Mouse (Mus musculus) urinary bladder, postnatal 4 days (tissue): ENCODE data around the gene Pdcd6ip.
A peak's percentile ranks its signal among the peaks of the same experiment; 100 is the strongest.
"Not testable (repeated sequence)": the region's sequence is repeated elsewhere in the genome, so short reads cannot be mapped to it uniquely, and the experiment has no call there.

Experiments used
- DNase-seq, 2 experiments: peaks; one replicate each; pipeline ENCODE4 v3.0.0; 2021 to 2022; ENCODE audit warnings: low spot score in 2 of 2

Pdcd6ip gene

DNA sequence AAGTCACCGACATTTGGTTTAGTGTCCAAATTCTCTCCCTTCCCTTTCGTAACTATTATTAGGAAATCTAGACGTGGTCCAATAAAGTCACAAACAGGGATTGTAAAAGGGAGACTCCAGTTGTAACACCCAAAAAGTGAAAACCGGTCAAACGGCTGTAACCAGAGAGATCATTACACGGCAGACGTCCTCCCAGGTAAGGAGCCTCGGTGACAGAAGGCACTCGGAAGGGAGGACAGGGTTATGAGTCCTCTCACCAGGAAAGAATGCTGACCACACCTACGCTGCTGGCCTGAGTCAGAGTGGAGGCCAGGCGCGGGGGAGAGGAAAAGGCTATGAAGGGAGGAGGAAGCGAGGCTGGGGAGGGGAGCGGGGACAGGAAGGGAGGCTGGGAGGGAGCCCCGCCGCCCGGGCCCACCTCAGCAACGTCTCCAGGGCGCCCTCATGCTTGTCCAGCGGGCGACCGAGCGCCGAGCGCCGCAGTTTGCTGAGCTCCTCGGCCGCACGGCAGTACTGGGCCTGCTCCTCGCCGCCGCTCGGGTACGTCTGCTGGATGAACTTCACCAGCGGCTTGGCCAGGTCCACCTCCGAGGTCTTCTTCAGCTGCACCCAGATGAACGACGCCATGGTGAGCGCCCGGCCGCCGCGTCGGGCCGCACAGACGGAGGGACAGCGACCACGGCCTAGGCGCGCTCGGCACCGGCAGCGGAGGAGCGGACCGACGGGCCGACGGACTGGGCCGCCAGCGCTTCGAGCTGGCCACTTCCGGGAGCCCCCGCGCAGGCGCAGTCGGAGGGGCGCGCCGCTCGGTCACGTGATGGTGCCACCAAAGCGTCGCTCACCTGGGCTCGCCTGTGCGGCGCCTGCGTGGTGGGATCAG is at the start of gene Pdcd6ip:
TSS of gene Pdcd6ip (minus strand) at position 779 of the 880 bp plus-strand sequence.
- DNase-seq: peak; percentile 90 to 93

DNA sequence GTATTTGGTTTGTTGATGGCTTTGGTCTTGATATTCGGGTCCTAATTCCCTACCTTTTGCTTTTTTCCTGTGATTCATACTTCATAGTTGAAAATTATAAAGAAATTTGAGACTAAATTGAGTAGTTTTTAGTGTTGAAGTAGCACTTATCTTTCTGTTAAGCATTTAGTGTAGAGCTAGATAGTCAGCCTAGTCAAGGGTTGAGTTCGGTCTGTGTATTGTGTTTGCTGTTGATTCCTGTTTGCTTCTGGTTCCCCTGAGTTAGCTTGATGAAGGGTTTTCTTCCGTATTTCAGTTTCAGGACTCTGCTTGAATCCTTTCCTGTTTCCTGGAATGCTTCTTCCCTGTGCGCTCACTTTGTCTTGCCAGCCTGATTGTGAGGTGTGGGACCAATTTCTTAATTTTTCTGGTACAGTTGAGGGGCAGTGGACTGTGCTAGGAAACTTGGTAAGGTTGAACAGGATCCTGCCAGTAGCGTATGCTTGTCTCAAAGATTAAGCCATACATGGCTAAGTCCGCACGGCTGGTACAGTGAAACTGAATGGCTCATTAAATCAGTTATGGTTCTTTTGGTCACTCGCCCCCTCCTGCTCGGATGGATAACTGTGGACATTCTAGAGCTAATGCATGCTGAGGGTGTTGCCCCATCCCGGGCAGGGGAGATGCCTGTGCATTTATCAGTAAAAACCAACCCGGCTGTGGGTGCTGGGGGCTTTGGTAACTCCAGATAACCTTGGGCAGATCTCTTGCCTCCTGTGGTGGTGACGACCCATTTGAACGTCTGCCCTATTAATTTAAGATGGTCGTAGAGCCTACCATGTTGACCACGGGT is 48.0 kb upstream of the Pdcd6ip start:
- DNase-seq: no peak

DNA sequence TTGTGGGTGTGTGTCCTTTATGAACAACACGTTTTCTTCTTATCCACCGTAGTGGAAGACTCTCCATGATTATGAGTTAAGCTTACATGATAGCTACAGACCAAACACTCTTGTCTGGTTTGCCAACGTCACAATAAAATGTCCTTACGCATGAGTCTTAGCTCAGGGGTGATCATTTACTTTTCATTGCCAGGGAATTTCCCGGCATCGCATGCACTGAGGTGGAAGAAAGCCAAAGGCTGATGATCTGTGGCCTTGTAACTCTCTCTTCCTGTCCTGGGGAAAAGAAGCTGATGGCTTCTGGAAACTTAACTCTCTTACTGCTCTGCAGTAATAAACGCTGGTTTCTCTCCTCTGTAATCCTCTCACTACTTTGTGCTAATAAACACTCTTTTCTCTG is 41.3 kb upstream of the Pdcd6ip start:
- DNase-seq: no peak

DNA sequence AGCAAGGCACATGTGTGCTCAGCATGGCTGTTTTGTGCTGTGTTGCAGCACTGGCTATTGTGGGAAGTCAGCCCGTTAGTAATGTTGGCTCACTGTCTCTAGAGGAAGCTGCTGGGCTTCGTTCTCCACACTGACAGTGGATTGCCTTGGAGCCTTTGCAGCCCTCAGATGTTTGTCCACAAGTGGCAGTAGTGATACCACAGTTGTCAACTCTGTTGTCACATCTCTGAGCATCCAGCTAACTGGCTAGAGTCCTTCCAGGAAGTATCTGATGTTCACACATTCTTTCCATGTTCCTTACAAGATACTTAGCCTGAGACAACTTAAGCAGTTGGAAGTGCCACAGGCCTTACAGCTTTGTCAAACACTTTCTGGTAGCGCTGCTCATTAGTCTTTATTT is 35.2 kb upstream of the Pdcd6ip start:
- no peak for DNase-seq

DNA sequence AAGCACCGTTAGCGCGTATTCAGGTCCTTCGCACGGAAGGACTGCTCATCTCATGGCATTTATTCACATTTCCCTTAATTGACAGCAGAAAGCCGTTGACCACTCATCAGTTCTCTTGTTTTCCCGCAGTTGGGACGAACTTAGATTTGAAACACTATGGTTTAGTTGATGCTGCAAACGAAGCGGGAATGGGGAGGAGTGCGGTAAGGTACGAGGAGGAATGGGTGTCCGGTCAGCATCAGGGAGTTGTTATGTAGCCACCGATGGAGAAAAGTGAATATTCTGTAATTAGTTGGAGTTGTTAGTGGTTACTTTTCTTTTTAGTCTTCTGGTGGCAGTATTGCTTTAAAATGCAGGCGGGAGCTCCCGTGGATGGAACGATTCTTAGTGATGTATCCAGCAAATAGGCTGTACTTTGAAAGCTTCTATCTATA is 34.3 kb upstream of the Pdcd6ip start:
- no peak for DNase-seq

DNA sequence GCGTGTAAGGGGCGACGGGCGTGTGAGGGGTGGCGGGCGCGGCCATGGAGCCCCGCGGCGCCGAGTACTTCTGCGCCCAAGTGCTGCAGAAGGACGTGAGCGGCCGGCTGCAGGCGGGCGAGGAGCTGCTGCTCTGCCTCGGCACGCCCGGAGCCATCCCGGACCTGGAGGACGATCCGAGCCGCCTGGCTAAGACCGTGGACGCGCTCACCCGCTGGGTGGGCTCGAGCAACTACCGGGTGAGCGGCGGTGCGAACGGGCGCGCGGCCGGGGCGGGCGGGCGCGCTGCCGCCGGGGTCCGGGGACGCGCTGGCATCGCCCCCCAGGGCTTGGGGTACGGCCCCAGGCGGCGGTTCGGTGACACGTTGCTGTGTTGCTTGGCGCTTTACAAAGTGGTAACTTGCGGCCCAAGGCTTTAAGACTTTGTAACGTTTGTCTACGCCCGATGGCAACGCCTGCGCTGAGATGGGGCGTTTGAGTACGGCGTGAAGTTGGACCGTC is 33.6 kb upstream of the Pdcd6ip start:
- DNase-seq: peak in 1 of 2 experiments; percentile 52

DNA sequence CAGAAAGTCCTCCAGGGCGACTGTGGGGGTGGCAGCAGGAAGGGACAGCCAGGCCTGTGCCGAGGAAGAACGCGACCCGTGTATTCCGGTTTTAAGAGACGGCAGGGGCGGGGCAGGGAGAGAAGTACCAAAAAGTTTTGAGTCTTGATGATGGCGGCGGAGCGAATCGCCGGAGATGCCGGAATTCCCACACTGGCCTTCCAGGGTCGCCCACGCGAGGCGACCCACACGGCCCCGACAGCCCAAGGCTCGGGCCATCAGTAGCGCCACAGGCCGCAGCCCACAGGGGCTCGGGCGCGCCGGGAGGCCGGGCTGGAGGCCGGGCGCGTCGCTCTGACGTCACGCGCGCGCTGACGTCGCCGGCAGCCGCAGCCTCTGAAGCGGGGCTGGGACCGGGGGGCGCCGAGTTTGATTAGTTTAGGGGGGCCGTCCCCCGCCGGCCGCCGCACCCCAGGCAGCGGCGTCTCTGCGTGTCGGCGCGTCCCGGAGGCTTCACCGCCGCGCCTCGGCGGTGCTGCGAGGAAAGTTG is 33.1 kb upstream of the Pdcd6ip start, which contains the start of gene Clasp2:
TSS of gene Clasp2 (plus strand) at position 366 of the 529 bp plus-strand sequence.
- peak; percentile 74 to 76 for DNase-seq

DNA sequence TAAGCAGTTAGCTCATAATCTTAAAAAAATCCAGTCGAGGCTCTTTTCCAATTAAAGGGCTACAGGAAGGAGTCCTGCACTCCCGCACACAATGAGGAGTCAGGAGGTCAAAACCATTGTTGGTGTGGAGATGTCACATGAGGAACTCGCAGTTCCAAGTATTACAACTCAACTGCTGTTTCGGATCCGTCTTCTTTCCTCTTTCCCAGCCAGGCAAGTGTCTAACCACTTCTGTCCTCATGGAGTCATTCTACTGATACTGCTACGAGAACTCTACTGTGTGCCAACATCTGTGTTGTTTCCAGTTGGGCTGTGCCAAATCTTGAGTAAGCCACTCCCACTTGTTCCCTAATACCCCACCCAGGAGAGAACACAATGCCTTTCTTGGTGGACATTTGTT is 30.9 kb upstream of the Pdcd6ip start:
- DNase-seq: no peak

DNA sequence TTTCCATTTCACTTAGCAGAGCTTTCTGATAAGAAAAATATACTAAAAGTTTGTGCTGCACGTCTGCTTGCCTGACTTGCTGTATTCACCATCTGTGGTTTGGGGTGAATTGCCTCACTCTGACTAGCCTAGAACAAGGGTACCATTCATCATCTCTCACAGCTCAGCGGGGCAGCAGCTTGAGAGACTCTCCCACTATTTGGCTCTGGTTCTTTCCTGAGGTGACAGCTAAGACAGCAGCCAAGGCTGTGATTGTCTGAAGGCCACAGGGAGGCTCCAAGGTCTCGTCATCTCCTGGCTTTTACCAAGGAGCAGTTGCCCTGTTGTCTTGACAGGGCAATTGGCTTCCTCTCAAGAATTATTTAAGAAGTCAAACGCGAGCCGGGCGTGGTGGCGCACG is 30.0 kb upstream of the Pdcd6ip start:
- no peak for DNase-seq

DNA sequence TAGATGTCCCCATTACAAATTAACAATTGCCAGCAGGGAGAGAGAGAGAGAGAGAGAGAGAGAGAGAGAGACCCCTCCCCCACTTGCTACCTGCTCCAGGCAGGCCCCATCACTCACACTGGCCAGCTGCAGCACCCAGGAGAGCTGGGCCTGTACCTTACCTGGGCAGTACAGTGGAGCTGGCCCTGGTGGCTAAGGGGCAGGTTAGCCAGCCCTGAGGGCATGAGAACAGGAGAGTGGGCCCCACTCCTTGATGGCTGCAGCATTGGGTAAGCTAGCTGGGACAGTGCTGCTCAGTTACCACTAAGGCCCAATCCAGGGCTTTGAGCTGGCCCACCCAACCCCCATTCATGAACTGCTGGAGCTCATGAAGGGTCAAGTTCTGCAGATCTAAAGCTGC is 27.9 kb upstream of the Pdcd6ip start:
- DNase-seq: no peak

DNA sequence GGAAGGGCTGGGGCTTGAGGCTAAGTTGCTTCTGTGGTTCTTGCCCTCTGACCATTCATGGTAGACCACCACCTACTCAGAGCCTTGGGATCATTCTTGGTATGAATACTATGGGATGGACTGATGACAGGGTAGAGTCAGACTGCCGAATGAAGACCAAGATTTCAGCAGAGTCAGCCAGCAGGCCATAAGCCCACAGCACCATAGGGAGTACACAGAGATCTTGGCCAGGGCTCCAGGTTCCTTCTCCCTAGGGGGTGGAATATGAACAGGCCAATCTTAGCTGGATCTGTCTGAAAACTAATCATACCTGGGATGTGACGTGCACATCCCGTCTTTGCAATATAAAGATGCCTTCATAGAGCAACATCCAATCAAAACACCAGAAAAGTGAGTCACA is 23.5 kb upstream of the Pdcd6ip start:
- DNase-seq: no peak

DNA sequence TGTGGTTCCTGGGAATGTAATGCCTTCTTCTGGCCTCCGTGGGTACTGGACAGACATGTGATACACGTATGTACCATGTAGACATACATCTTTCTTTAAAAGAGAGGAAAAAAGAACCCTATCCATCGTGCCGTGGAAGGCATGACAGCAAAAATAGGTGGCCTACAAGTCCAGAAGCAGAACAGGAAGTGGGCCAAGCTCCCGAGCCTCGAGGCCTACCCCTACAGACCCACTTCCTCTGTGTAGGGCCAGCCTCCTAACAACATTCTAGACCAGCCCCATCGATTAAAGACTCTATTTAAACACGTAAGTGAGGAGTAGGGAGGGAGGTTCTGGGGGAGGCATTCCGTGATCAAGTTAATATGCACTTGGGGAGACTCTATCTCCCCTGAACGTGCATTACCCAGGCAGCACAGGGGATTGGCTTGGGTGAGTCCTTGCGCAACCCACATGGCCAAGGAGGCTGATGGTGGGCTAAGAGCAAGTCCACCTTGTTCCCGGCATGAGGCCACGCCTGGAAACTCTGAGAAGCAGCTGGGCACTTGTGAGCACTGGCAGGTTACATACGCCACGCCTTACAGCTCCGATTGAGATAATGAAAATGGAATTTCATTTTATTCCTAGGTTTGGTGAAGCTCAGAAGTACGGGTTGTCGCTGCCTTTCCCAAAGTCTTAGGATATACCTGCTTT is 19.1 kb upstream of the Pdcd6ip start:
- no peak for DNase-seq

DNA sequence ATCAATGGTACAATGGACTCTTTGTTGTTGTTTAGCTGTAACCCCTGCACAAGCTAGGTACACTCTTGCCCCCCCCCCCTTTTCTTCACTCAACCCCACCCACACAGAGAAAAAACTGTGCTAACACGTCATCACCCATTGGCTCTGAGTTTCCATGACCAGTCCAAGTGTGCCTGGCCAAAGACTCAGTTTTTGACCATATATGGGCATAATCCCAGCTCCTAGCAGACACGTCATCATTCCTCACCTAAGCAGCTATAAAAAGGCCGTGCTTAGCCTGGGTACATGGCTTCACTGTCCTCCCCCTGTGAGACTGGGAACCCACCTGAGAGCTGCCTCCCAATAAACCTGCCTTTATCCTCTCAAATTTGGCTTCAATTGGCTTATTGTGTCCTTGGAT is 18.1 kb upstream of the Pdcd6ip start:
- DNase-seq: no peak

DNA sequence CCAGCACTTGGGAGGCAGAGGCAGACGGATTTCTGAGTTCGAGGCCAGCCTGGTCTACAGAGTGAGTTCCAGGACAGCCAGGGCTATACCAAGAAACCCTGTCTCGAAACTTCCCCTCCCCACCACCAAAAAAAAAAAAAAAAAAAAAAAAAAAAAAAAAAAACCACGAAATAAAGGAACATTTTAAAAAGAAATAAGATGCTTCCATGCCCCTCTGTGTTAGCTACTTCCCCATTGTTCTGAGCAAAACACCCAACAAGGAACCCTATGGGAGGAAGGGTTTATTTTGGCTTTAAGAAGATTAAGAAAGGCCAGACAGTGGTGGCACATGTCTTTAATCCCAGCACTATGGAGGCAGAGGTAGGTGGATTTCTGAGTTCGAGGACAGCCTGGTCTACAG is 17.6 kb upstream of the Pdcd6ip start:
- DNase-seq: not testable (repeated sequence)

DNA sequence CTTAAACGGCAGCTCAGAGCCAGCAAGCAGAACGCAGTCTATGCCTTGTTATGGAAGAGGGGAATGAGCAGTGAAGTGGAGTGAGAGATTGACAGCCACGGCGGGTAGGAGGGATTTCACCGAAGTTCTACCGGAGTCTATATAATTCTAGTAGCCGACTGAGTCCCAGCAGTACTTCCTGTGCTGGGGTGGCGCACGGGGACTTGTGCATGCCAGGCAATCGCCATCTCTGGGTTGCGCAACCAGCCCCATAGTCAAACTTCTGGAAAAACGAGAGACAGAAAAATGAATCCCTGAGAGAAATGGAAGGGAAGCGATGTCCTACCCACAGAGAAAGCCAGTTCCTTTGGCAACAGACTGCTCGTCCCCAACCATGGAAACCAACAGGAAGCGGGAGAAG is 16.6 kb upstream of the Pdcd6ip start:
- DNase-seq: no peak

DNA sequence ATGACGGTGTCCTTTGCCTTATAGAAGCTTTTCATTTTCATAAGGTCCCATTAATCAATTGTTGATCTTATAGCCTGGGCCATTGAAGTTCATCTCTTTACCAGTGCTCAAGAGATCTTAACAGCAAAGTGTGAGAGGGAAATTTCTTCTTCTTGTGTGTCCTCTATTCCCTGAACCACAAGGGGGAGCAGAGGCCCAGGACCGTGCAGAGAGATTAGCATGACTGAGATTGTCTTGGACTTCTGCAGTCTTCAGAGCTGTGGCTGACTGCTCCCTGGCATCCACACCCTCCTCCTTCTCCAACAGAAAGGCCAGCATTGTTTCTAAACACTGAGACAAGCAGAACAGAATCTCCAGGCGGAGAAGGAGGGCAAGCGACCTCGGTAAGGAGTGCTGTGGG is 11.0 kb upstream of the Pdcd6ip start:
- DNase-seq: no peak

DNA sequence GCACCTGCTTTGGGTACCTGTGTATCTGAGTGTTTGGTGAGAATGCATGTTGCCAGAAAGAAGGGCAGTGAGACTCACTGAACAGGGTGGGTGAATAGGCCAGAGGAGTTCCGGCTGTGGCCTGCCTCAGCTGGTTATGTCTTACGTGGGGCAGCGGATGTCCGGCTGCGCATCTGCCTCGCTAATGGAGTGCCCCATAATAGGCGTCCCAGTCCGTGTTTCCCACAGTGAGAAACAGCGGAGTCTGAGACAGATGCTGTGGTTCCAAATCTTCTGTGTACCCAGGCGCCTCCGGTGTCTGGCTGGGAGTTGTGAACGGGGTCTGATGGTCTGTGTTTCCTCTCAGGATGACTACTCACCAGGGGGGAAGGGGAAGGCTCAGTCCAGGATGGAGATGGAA is 2.8 kb upstream of the Pdcd6ip start:
- DNase-seq: no peak

DNA sequence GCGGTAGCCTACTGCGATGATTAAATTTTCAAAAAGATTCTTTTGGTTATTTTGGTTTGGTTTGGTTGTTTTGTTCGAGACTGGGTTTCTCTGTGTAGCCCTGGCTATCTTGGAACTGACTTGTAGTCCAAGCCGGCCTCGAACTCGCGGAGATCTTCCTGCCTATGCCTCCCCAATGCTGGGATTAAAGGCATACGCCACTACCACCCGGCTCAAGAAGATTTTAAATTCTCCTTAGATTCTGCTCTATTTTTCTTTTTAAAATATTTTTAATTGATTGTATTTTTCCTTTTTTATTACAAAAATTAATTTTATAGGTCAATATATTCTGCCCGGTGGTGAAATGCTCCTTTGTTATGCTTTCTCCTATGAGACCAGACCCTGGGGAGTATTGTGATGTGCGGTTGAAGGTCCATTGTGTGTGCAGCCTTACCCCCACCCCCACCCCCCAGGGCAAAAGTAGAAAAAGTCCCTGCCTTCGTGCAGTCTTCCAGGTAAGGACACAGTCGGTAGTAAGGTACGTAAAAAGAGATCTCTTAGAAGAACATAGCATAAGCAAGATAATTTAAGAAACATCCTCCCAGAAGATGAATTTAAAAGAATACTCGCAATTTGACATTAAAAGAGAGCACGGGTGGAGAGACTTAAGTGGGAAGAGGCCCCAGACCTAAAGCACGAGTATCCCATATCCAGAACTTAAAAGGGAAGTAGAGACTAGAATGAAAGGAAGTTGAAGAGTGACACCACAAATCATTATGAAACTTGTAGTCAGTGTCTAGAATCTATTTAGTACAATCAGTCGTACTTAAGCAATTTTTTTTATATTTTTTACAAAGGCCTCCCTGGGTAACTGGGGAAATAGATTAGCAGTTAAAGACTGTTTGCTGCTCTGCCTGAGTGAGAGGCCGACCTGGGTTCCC is 562 bp upstream of the Pdcd6ip start:
- no peak for DNase-seq

DNA sequence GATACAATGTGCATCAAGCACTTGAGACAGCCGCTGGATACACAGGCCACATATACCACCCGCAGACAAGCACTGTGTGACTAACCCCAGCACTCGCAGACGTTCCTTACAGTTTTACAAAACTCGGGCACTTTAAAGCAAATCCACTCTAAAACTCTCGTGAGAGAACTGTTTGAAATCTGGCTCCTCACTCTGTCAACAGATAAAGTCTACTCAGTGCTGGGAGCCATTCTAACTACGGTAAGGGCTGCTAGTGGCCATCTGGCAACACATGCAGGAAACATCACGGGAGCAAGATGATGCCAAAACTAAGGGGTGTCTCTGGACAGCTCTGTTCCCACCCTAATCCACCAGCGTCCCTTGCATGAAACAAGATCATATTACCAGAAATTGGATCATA is 1.2 kb downstream of the Pdcd6ip start:
- DNase-seq: no peak

DNA sequence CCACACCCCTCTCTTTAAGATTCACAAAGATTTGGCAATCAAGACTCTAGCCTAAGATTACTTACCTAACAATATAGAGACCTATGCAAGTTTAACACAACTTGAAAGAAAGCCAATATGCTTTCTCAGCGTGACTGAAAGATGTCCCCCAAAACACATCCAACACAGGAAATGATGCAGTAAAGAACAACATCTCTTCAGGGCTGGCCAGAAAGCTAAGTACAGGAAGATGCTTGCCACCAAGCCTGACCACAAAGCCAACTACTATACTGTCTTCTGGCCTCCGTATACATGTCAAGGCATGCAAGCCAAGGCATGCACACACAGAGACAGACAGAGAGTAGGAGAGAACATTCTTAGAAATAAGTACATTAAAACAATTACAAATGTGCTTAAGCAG is 2.0 kb downstream of the Pdcd6ip start:
- no peak for DNase-seq
